Mouse (Mus musculus) hindbrain, embryonic 15.5 days (tissue): Measurements from ENCODE around the gene Prdm16. TPM values are rescaled to one million over a fixed set of nuclear protein-coding genes. Genes with fewer than 3 reads are reported as not detected.

ENCODE experiments used
- ATAC-seq: fragments of 200-750 bp; cut with Nextera tagmentation; 2 replicates; pipeline ENCODE4 v1.8.0; 2017; ENCODE audit warnings: low read depth, moderate number of reproducible peaks, moderate TSS enrichment; ENCODE audit not compliant: low FRiP score
- H3K27ac ChIP-seq: fragments of 300-500 bp; sonication (generic); replicated peaks from 2 replicates; pipeline ENCODE4 v1.5.1; 2015; ENCODE audit warnings: mild to moderate bottlenecking, inconsistent platforms
- H3K27me3 ChIP-seq: fragments of 300-500 bp; sonication (generic); 2 replicates; pipeline ENCODE4 v1.6.1; 2015; ENCODE audit warnings: control low read depth, inconsistent platforms
- H3K36me3 ChIP-seq: fragments of 300-500 bp; sonication (generic); 2 replicates; pipeline ENCODE4 v1.6.1; 2015; ENCODE audit warnings: control low read depth, inconsistent platforms
- H3K4me1 ChIP-seq: fragments of 300-500 bp; sonication (generic); replicated peaks from 2 replicates; pipeline ENCODE4 v1.6.1; 2015; ENCODE audit warnings: control low read depth, inconsistent platforms
- H3K4me2 ChIP-seq: fragments of 300-500 bp; sonication (generic); 2 replicates; pipeline ENCODE4 v1.6.1; 2015; ENCODE audit warnings: moderate library complexity, mild to moderate bottlenecking, inconsistent platforms
- H3K4me3 ChIP-seq: fragments of 300-500 bp; sonication (generic); 2 replicates; pipeline ENCODE4 v1.5.1; 2015; ENCODE audit warnings: mild to moderate bottlenecking, inconsistent platforms
- H3K9ac ChIP-seq: fragments of 300-500 bp; sonication (generic); 2 replicates; pipeline ENCODE4 v1.6.1; 2015; ENCODE audit warnings: inconsistent platforms
- H3K9me3 ChIP-seq: fragments of 300-500 bp; sonication (generic); 2 replicates; pipeline ENCODE4 v1.6.1; 2016; ENCODE audit warnings: control low read depth, inconsistent platforms
- WGBS: fragments of 180-500 bp; shearing (Covaris S2); methylation state at CpG from one replicate; pipeline ENCODE4 v1.1.7; 2015; 5-methylcytosine and 5-hydroxymethylcytosine counted together
- polyA plus RNA-seq: library from polyadenylated mRNA; unstranded; fragments of >200 nt; fragmentation: Nextera tagmentation; extraction: Ambion mirVana; gene quantifications from 2 replicates; pipeline ENCODE4 v1.2.1, GENCODE M21; 2015

The Prdm16 gene
- polyA plus RNA-seq, 1 experiment from 2014 or later: 16.2 TPM

GRCm38 (mm10) chr4:154400256-154401171 is 236.2 kb downstream of the Prdm16 start:
- Histone ChIP-seq H3K4me3 (no peak overlapping the region), H3K27me3 (0 out of 2 replicates have a peak, but pooled peaks cover 4% of the 10 kb centered on the region), H3K27ac (no peak overlapping the region), H3K4me1 (peaks cover 29% of the 10 kb centered on the region), H3K36me3 (no peaks in the 10 kb centered on the region), H3K4me2 (no peak overlapping the region), H3K9ac (no peak overlapping the region), H3K9me3 (no peaks in the 10 kb centered on the region)
- WGBS: 60% methylated on average over 24 of the region's 24 CpGs
- no peak for ATAC-seq

GRCm38 (mm10) chr4:154399634-154400033 is 237.0 kb downstream of the Prdm16 start:
- H3K4me2 ChIP-seq: no peak overlapping the region
- peaks cover 29% of the 10 kb centered on the region for H3K4me1 ChIP-seq
- H3K4me3 ChIP-seq: no peak overlapping the region
- H3K27ac ChIP-seq: no peak overlapping the region
- 0 out of 2 replicates have a peak, but pooled peaks cover under 1% of the 10 kb centered on the region for H3K27me3 ChIP-seq
- H3K36me3 ChIP-seq: no peaks in the 10 kb centered on the region
- H3K9me3 ChIP-seq: no peaks in the 10 kb centered on the region
- no peak for ATAC-seq
- no peak overlapping the region for H3K9ac ChIP-seq
- 82% methylated on average over 11 of the region's 11 CpGs for WGBS

GRCm38 (mm10) chr4:154396652-154397301 is 239.9 kb downstream of the Prdm16 start:
- Histone ChIP-seq H3K36me3 (no peaks in the 10 kb centered on the region), H3K9ac (no peak overlapping the region), H3K27ac (no peak overlapping the region), H3K27me3 (no peaks in the 10 kb centered on the region), H3K4me2 (no peak overlapping the region), H3K9me3 (no peaks in the 10 kb centered on the region), H3K4me3 (no peak overlapping the region), H3K4me1 (peaks cover 34% of the 10 kb centered on the region)
- WGBS: 74% methylated on average over 14 of the region's 14 CpGs
- ATAC-seq: 0 out of 2 replicates have a peak, but pooled peaks have one; percentile 49

GRCm38 (mm10) chr4:154394123-154394722 is 242.4 kb downstream of the Prdm16 start:
- no peak overlapping the region for H3K9ac ChIP-seq
- H3K9me3 ChIP-seq: no peaks in the 10 kb centered on the region
- H3K27me3 ChIP-seq: no peaks in the 10 kb centered on the region
- H3K4me3 ChIP-seq: no peak overlapping the region
- 38% methylated on average over 7 of the region's 7 CpGs for WGBS
- ATAC-seq: 0 out of 2 replicates have a peak, but pooled peaks have one; percentile 14
- no peak overlapping the region for H3K27ac ChIP-seq
- no peaks in the 10 kb centered on the region for H3K36me3 ChIP-seq
- H3K4me1 ChIP-seq: peaks cover 37% of the 10 kb centered on the region
- no peak overlapping the region for H3K4me2 ChIP-seq

- no peaks in the 10 kb centered on the region for H3K36me3 ChIP-seq
- H3K4me2 ChIP-seq: no peak overlapping the region
- no peaks in the 10 kb centered on the region for H3K9me3 ChIP-seq
- H3K27me3 ChIP-seq: no peaks in the 10 kb centered on the region
- H3K27ac ChIP-seq: no peak overlapping the region
- WGBS: 29% methylated on average over 18 of the region's 18 CpGs
- peaks cover 37% of the 10 kb centered on the region for H3K4me1 ChIP-seq
- no peak overlapping the region for H3K4me3 ChIP-seq
- H3K9ac ChIP-seq: no peak overlapping the region
- 0 out of 2 replicates have a peak, but pooled peaks have one; percentile 10 for ATAC-seq
These were observed 243.2 kb downstream of the Prdm16 start for GRCm38 (mm10) chr4:154393196-154394122.

GRCm38 (mm10) chr4:154392641-154393040 is 244.0 kb downstream of the Prdm16 start:
- no peaks in the 10 kb centered on the region for H3K9me3 ChIP-seq

GRCm38 (mm10) chr4:154390333-154391080 is 246.2 kb downstream of the Prdm16 start:
- Histone ChIP-seq H3K4me1 (peaks cover 47% of the 10 kb centered on the region), H3K9ac (no peak overlapping the region)

More at GRCm38 (mm10) chr4:154392641-154393040, 244.0 kb downstream of the Prdm16 start:
- 75% methylated on average over 1 of the region's 1 CpGs for WGBS
- H3K4me2 ChIP-seq: no peak overlapping the region
- no peak overlapping the region for H3K4me3 ChIP-seq
- no peak for ATAC-seq
- no peaks in the 10 kb centered on the region for H3K27me3 ChIP-seq
- H3K4me1 ChIP-seq: peaks cover 37% of the 10 kb centered on the region
- no peaks in the 10 kb centered on the region for H3K36me3 ChIP-seq
- no peak overlapping the region for H3K9ac ChIP-seq
- no peak overlapping the region for H3K27ac ChIP-seq

GRCm38 (mm10) chr4:154389641-154390040 is 247.0 kb downstream of the Prdm16 start:
- Histone ChIP-seq H3K27ac (peak overlapping the region; percentile 53; the same call in 1 of the 2 replicates), H3K4me2 (no peak overlapping the region), H3K9me3 (no peaks in the 10 kb centered on the region), H3K4me3 (no peak overlapping the region), H3K9ac (no peak overlapping the region), H3K36me3 (no peaks in the 10 kb centered on the region), H3K4me1 (peaks cover 49% of the 10 kb centered on the region), H3K27me3 (no peaks in the 10 kb centered on the region)
- WGBS: 84% methylated on average over 2 of the region's 2 CpGs
- no peak for ATAC-seq

More at GRCm38 (mm10) chr4:154390333-154391080, 246.2 kb downstream of the Prdm16 start:
- H3K4me3 ChIP-seq: no peak overlapping the region
- H3K27ac ChIP-seq: peak overlapping the region; percentile 53
- no peaks in the 10 kb centered on the region for H3K36me3 ChIP-seq
- H3K27me3 ChIP-seq: no peaks in the 10 kb centered on the region
- no peak overlapping the region for H3K4me2 ChIP-seq
- no peaks in the 10 kb centered on the region for H3K9me3 ChIP-seq
- ATAC-seq: peak; percentile 65
- WGBS: 10% methylated on average over 20 of the region's 20 CpGs

- no peak overlapping the region for H3K9ac ChIP-seq
- no peak overlapping the region for H3K27ac ChIP-seq
These were observed 249.9 kb downstream of the Prdm16 start for GRCm38 (mm10) chr4:154386810-154387209.

GRCm38 (mm10) chr4:154385918-154386317 is 250.8 kb downstream of the Prdm16 start:
- Histone ChIP-seq H3K36me3 (no peaks in the 10 kb centered on the region), H3K27me3 (no peaks in the 10 kb centered on the region), H3K4me2 (no peak overlapping the region), H3K4me1 (peaks cover 29% of the 10 kb centered on the region), H3K9ac (no peak overlapping the region), H3K4me3 (no peak overlapping the region), H3K27ac (no peak overlapping the region), H3K9me3 (no peaks in the 10 kb centered on the region)
- no peak for ATAC-seq
- WGBS: 75% methylated on average over 2 of the region's 2 CpGs

More at GRCm38 (mm10) chr4:154386810-154387209, 249.9 kb downstream of the Prdm16 start:
- Histone ChIP-seq H3K4me3 (no peak overlapping the region), H3K4me2 (no peak overlapping the region), H3K4me1 (peaks cover 34% of the 10 kb centered on the region), H3K36me3 (no peaks in the 10 kb centered on the region), H3K27me3 (no peaks in the 10 kb centered on the region), H3K9me3 (no peaks in the 10 kb centered on the region)
- 43% methylated on average over 8 of the region's 8 CpGs for WGBS
- ATAC-seq: no peak
